Mouse (Mus musculus) testis, adult 2 months (tissue): ENCODE results near the gene Grm5. TPM values are rescaled to one million over a fixed set of nuclear protein-coding genes. Genes with fewer than 3 reads are reported as not detected.

Source experiments
- H3K27ac ChIP-seq: fragments of 200-500 bp; 2 replicates; pipeline ENCODE4 v1.5.1; 2012; ENCODE audit warnings: low read depth, low read length; ENCODE audit not compliant: control insufficient read depth, insufficient read depth
- H3K27me3 ChIP-seq: fragments of 200-500 bp; 2 replicates; pipeline ENCODE4 v1.6.1; 2012; ENCODE audit warnings: mild to moderate bottlenecking, low read length, moderate library complexity; ENCODE audit not compliant: control insufficient read depth, insufficient read depth
- H3K36me3 ChIP-seq: fragments of 200-500 bp; 2 replicates; pipeline ENCODE4 v1.6.1; 2012; ENCODE audit warnings: mild to moderate bottlenecking, low read length; ENCODE audit not compliant: control insufficient read depth, insufficient read depth
- H3K4me1 ChIP-seq: fragments of 200-500 bp; 2 replicates; pipeline ENCODE4 v1.6.1; 2012; ENCODE audit warnings: low read length; ENCODE audit not compliant: control insufficient read depth, insufficient read depth
- H3K4me3 ChIP-seq: fragments of 200-500 bp; 2 replicates; pipeline ENCODE4 v1.5.1; 2012; ENCODE audit warnings: low read depth, mild to moderate bottlenecking, low read length, moderate library complexity, mixed read lengths; ENCODE audit not compliant: control insufficient read depth
- CTCF ChIP-seq: fragments of 200-500 bp; IDR thresholded peaks from 2 replicates; pipeline ENCODE4 v1.5.1; 2012; ENCODE audit warnings: low read depth, mild to moderate bottlenecking, inconsistent platforms, low read length, moderate library complexity; ENCODE audit not compliant: control insufficient read depth, insufficient read depth, insufficient replicate concordance
- POLR2A ChIP-seq: fragments of 200-500 bp; IDR thresholded peaks from 2 replicates; pipeline ENCODE4 v1.6.1; 2012; ENCODE audit warnings: low read depth, mild to moderate bottlenecking, inconsistent platforms, low read length, moderate library complexity; ENCODE audit not compliant: control insufficient read depth
- polyA plus RNA-seq: library from polyadenylated mRNA; depleted of rRNA; stranded (reverse); fragments of >200 nt; gene quantifications from 2 replicates; pipeline ENCODE4 v1.2.3, GENCODE M21; 2012

Grm5 gene
- polyA plus RNA-seq, 1 experiment = 0.46 TPM

DNA sequence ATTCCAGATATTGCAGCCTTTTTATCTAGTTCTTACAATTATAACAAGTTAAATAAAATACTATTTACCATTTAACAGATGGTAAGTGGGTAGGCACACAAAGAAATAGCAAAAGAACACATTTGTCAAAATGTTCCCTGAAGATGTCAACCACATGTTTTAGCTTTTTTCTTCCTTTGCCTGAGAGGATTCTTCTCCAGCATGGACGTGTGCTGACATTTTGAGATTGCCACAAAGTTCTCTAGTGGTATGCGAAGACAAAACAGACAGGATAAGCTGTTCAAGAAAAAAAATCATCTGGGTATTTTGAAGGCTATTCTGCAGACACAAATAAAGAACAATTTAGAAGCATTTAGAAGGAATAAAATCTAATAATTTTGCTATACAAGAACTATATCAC is 42.3 kb downstream of the Grm5 start:
- no peak overlapping the region for H3K27ac ChIP-seq
- H3K4me1 ChIP-seq = no peaks in the 10 kb centered on the region
- no peaks in the 10 kb centered on the region for H3K36me3 ChIP-seq
- TF ChIP-seq CTCF = no peak
- no peak for TF ChIP-seq POLR2A
- no peak overlapping the region for H3K4me3 ChIP-seq
- H3K27me3 ChIP-seq = no peaks in the 10 kb centered on the region

DNA sequence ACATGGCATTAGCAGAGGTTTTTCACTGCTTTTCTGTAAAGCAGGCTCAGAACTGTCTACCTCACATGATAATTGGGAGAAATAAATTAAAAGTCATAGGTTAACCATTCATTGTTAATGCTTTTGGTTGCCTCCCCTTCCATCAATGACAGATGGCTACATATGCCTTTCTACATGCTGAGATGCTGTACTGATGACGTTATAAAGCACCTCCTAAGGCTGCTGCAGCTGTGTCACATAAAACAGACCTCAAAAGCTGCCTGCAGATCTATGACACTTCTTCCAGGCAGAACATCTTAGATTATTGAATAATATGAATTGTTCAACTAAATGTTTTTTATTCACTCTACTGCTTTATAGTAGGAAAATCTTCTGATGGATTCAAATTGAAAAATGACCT is 51.6 kb downstream of the Grm5 start:
- TF ChIP-seq POLR2A = no peak
- TF ChIP-seq CTCF = no peak
- Histone ChIP-seq H3K4me1 (no peaks in the 10 kb centered on the region), H3K36me3 (no peaks in the 10 kb centered on the region), H3K4me3 (no peak overlapping the region), H3K27me3 (no peaks in the 10 kb centered on the region), H3K27ac (no peak overlapping the region)

DNA sequence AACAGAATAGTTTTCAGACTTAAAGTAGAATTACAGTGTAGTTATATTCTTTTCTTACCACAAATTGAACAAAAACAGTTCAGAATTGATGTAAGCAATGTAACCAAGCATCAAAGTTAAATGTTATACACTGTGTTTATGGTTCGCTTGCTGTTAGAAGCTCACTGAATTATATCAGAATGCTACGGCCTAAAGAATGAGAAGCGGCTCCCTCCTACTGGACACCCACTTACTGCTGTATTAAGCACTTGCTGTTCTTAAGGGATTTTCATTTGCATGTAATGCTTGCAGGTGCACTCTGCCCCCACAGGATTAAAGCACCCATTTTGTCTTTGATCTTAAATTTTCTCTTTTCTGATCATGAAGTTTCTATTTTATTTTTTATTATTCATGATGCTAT is 66.6 kb downstream of the Grm5 start:
- Histone ChIP-seq H3K27ac (no peak overlapping the region), H3K36me3 (no peaks in the 10 kb centered on the region), H3K27me3 (no peaks in the 10 kb centered on the region), H3K4me3 (no peak overlapping the region), H3K4me1 (no peaks in the 10 kb centered on the region)
- TF ChIP-seq POLR2A (no peak), CTCF (no peak)

DNA sequence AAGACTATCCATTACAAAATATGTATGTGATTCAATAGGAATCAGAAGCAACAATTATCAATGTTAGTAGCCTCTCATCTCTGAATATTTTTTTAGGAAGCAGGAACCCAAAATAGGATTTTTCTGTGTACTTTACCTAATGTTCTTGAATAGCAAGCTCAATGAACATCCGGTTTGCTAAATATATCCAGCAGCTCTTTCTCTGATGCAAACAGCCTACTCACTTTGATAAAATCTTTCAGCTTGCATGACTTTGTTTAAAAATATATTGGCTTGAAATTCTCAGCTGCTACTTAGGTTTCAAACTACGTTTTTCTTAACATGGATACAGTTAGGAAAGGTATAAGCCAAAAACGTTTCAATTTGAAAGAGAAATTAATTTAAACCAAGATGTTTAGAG is 77.8 kb downstream of the Grm5 start:
- Histone ChIP-seq H3K27me3 (no peaks in the 10 kb centered on the region), H3K4me3 (no peak overlapping the region), H3K36me3 (no peaks in the 10 kb centered on the region), H3K27ac (no peak overlapping the region), H3K4me1 (no peaks in the 10 kb centered on the region)
- TF ChIP-seq CTCF (no peak), POLR2A (no peak)

GRCm38 (mm10) chr7:87664041-87664440 is 80.1 kb downstream of the Grm5 start:
- no peaks in the 10 kb centered on the region for H3K36me3 ChIP-seq
- no peak for TF ChIP-seq POLR2A
- TF ChIP-seq CTCF = no peak
- no peak overlapping the region for H3K27ac ChIP-seq
- H3K4me3 ChIP-seq = no peak overlapping the region
- H3K4me1 ChIP-seq = no peaks in the 10 kb centered on the region
- H3K27me3 ChIP-seq = no peaks in the 10 kb centered on the region

GRCm38 (mm10) chr7:87716393-87716792 is 132.4 kb downstream of the Grm5 start:
- no peaks in the 10 kb centered on the region for H3K27me3 ChIP-seq
- H3K4me1 ChIP-seq = no peaks in the 10 kb centered on the region
- TF ChIP-seq POLR2A = no peak
- no peak for TF ChIP-seq CTCF
- no peaks in the 10 kb centered on the region for H3K36me3 ChIP-seq
- H3K27ac ChIP-seq = no peak overlapping the region
- no peak overlapping the region for H3K4me3 ChIP-seq

GRCm38 (mm10) chr7:87718631-87719030 is 134.7 kb downstream of the Grm5 start:
- H3K27ac ChIP-seq = no peak overlapping the region
- H3K4me1 ChIP-seq = no peaks in the 10 kb centered on the region
- H3K36me3 ChIP-seq = no peaks in the 10 kb centered on the region
- no peak overlapping the region for H3K4me3 ChIP-seq
- TF ChIP-seq POLR2A = no peak
- no peak for TF ChIP-seq CTCF
- H3K27me3 ChIP-seq = no peaks in the 10 kb centered on the region

GRCm38 (mm10) chr7:87734511-87734910 is 150.5 kb downstream of the Grm5 start:
- Histone ChIP-seq H3K27ac (no peak overlapping the region), H3K36me3 (no peaks in the 10 kb centered on the region), H3K4me3 (no peak overlapping the region), H3K27me3 (no peaks in the 10 kb centered on the region), H3K4me1 (no peaks in the 10 kb centered on the region)
- no peak for TF ChIP-seq POLR2A
- no peak for TF ChIP-seq CTCF
